Mouse (Mus musculus) neural tube, embryonic 14.5 days (tissue): ENCODE measurements at regions not wholly inside any gene's neighbourhood (a gene's known extent, or its start where the extent isn't known, plus 50 kb on each side); places are given as distances from the start of the nearest gene placed in this dataset.
A peak's percentile ranks its signal among the peaks of the same experiment; 100 is the strongest.

ENCODE experiments used
- ATAC-seq: fragments of 200-750 bp; cut with Nextera tagmentation; 2 replicates; pipeline ENCODE4 v1.8.0; 2017; ENCODE audit warnings: low read depth, mild to moderate bottlenecking, moderate TSS enrichment, moderate library complexity
- H3K27ac ChIP-seq: fragments of 300-500 bp; sonication (generic); 2 replicates; pipeline ENCODE4 v1.5.1; 2014; ENCODE audit warnings: low read depth, mild to moderate bottlenecking, control low read depth, low read length, moderate library complexity, mixed read lengths
- H3K27me3 ChIP-seq: fragments of 300-500 bp; sonication (generic); 2 replicates; pipeline ENCODE4 v1.6.1; 2014; ENCODE audit warnings: low read length; ENCODE audit not compliant: control insufficient read depth, insufficient read depth
- H3K36me3 ChIP-seq: fragments of 300-500 bp; sonication (generic); 2 replicates; pipeline ENCODE4 v1.6.1; 2014; ENCODE audit warnings: low read length, mixed read lengths; ENCODE audit not compliant: control insufficient read depth, insufficient read depth
- H3K4me1 ChIP-seq: fragments of 300-500 bp; sonication (generic); 2 replicates; pipeline ENCODE4 v1.6.1; 2014; ENCODE audit warnings: low read length; ENCODE audit not compliant: control insufficient read depth, insufficient read depth
- H3K4me2 ChIP-seq: fragments of 300-500 bp; sonication (generic); 2 replicates; pipeline ENCODE4 v1.6.1; 2014; ENCODE audit warnings: mild to moderate bottlenecking, low read depth, low read length, control low read depth
- H3K4me3 ChIP-seq: fragments of 300-500 bp; sonication (generic); 2 replicates; pipeline ENCODE4 v1.5.1; 2014; ENCODE audit warnings: low read depth, low read length, control low read depth, mixed read lengths
- H3K9ac ChIP-seq: fragments of 300-500 bp; sonication (generic); replicated peaks from 2 replicates; pipeline ENCODE4 v1.6.1; 2014; ENCODE audit warnings: low read depth, mild to moderate bottlenecking, control low read depth, low read length, mixed read lengths
- H3K9me3 ChIP-seq: fragments of 300-500 bp; sonication (generic); 2 replicates; pipeline ENCODE4 v1.6.1; 2016; ENCODE audit warnings: low read length; ENCODE audit not compliant: control insufficient read depth
- WGBS: fragments of 180-500 bp; shearing (Covaris S2); extraction: QIAGEN DNeasy Blood & Tissue Kit; methylation state at CpG from one replicate; pipeline ENCODE4 v1.1.7; 2014; 5-methylcytosine and 5-hydroxymethylcytosine counted together

GRCm38 (mm10) chr2:173419972-173420391, 102.4 kb upstream of the 1700021F07Rik start:
- peak; percentile 46; the same call in 1 of the 2 replicates for ATAC-seq
- no peak overlapping the region for H3K27ac ChIP-seq
- H3K9ac ChIP-seq = no peak overlapping the region
- H3K27me3 ChIP-seq = no peaks in the 10 kb centered on the region
- H3K4me3 ChIP-seq = no peak overlapping the region
- H3K4me2 ChIP-seq = no peak overlapping the region
- no peaks in the 10 kb centered on the region for H3K36me3 ChIP-seq
- WGBS = 45% methylated on average over 10 of the region's 10 CpGs
- H3K4me1 ChIP-seq = no peaks in the 10 kb centered on the region
- H3K9me3 ChIP-seq = no peaks in the 10 kb centered on the region

DNA sequence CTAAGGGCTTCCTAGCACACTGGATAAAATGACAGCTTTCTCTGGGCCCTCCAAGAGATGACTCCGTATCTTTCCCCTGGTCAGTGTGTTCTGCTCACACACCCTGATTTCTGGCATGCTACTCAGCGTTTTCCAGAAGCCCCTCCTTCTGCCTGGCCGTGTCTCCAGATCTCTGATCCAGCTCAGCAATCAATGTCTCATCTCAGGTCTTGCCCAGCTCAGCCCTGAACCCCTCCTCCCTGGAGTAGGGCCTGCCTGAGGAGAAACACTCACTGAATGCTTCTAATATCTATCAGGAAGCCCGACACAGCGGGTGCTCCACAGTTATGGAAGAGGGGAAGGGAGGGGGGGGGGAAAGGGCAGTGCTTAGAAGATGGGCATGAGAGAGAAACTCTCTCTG, 101.9 kb upstream of the 1700021F07Rik start:
- Histone ChIP-seq H3K36me3 (no peaks in the 10 kb centered on the region), H3K9ac (no peak overlapping the region), H3K4me1 (no peaks in the 10 kb centered on the region), H3K9me3 (no peaks in the 10 kb centered on the region), H3K4me2 (no peak overlapping the region), H3K4me3 (no peak overlapping the region), H3K27ac (no peak overlapping the region), H3K27me3 (no peaks in the 10 kb centered on the region)
- WGBS = 69% methylated on average over 5 of the region's 5 CpGs
- no peak for ATAC-seq

- Histone ChIP-seq H3K36me3 (no peaks in the 10 kb centered on the region), H3K27ac (no peak overlapping the region), H3K9ac (no peak overlapping the region), H3K9me3 (no peaks in the 10 kb centered on the region), H3K27me3 (no peaks in the 10 kb centered on the region), H3K4me1 (no peaks in the 10 kb centered on the region), H3K4me2 (no peak overlapping the region), H3K4me3 (no peak overlapping the region)
- no peak for ATAC-seq
- 88% methylated on average over 7 of the region's 7 CpGs for WGBS
These were observed 97.5 kb upstream of the 1700021F07Rik start for GRCm38 (mm10) chr2:173424875-173425274.

DNA sequence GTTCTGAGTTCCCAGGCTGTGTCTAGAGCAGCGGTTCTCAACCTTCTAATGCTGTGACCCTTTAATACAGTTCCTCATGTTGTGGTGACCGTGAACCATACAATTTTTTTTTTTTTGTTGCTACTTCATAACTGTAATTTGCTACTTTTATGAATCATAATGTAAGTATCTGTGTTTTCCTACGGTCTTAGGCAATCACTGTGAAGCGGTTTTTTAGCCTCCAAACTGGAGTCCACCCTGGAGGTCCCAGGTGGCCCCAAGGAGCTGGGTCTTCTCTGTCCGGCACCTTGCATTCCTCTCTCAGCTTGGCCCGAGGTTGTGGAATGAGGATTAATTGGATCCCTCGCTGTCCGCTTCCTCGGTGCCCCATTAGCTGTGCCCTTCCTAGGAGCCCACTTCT, 96.6 kb upstream of the 1700021F07Rik start:
- Histone ChIP-seq H3K9ac (no peak overlapping the region), H3K27ac (no peak overlapping the region), H3K36me3 (no peaks in the 10 kb centered on the region), H3K4me1 (no peaks in the 10 kb centered on the region), H3K4me3 (no peak overlapping the region), H3K27me3 (no peaks in the 10 kb centered on the region), H3K4me2 (no peak overlapping the region), H3K9me3 (no peaks in the 10 kb centered on the region)
- 89% methylated on average over 9 of the region's 9 CpGs for WGBS
- ATAC-seq = no peak

DNA sequence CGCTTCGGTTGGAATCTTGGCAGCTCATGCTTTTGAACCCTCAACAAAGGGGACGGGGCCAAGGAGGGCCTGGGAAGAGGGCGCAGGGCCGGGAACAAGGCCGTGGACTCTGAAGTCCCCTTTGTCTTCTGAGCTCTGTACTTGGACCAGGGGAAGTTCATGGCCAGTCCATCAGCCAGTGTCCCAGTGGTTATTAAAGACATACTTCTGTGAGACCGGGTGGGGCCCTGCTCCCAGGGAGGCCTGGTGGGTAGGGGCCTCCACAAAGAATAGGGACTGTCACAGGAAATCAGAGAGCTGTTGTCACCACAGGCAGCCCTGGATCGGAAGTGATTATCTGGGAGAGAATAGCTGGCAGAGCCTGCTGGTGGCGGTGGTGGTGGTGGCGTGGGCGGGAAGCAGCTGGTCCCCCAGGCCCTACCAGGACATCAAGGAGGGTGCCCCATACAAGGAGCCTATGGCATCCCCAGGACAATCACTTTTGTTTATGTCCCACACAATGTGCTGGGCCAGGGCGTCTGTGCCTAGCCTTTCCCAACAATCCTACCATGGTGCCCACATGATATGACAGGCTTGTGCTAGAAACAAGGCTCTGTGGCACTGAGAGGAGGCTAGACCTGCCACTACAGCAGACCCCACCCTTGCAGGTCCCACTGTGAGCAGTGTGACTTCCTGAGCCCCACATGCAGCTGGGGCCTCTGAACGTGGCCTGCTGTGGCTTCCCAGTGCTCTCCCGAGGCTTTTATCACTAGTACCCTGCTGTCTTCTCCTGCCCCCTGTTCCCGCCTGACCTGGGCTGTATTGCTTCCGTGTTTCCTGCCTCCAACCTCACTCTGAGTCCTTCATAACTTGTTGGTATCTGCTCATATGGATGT, 96.0 kb upstream of the 1700021F07Rik start:
- Histone ChIP-seq H3K4me1 (no peaks in the 10 kb centered on the region), H3K27me3 (no peaks in the 10 kb centered on the region), H3K9me3 (no peaks in the 10 kb centered on the region), H3K4me3 (no peak overlapping the region), H3K4me2 (no peak overlapping the region), H3K36me3 (no peaks in the 10 kb centered on the region), H3K9ac (no peak overlapping the region), H3K27ac (no peak overlapping the region)
- peak; percentile 38; the same call in 1 of the 2 replicates for ATAC-seq
- WGBS = 60% methylated on average over 16 of the region's 16 CpGs

GRCm38 (mm10) chr2:173427888-173428450, 94.4 kb upstream of the 1700021F07Rik start:
- no peaks in the 10 kb centered on the region for H3K27me3 ChIP-seq
- WGBS = 72% methylated on average over 10 of the region's 10 CpGs

GRCm38 (mm10) chr2:173431841-173432240, 90.5 kb upstream of the 1700021F07Rik start:
- H3K36me3 ChIP-seq = no peaks in the 10 kb centered on the region
- 72% methylated on average over 5 of the region's 5 CpGs for WGBS
- H3K4me2 ChIP-seq = no peak overlapping the region
- no peaks in the 10 kb centered on the region for H3K27me3 ChIP-seq
- no peaks in the 10 kb centered on the region for H3K9me3 ChIP-seq
- H3K4me1 ChIP-seq = no peaks in the 10 kb centered on the region
- no peak overlapping the region for H3K4me3 ChIP-seq
- no peak overlapping the region for H3K9ac ChIP-seq
- no peak overlapping the region for H3K27ac ChIP-seq
- no peak for ATAC-seq

More at GRCm38 (mm10) chr2:173427888-173428450, 94.4 kb upstream of the 1700021F07Rik start:
- H3K4me1 ChIP-seq = no peaks in the 10 kb centered on the region
- no peaks in the 10 kb centered on the region for H3K36me3 ChIP-seq
- ATAC-seq = 0 out of 2 replicates have a peak, but pooled peaks have one; percentile 21
- H3K27ac ChIP-seq = no peak overlapping the region
- no peaks in the 10 kb centered on the region for H3K9me3 ChIP-seq
- H3K4me3 ChIP-seq = no peak overlapping the region
- H3K4me2 ChIP-seq = no peak overlapping the region
- H3K9ac ChIP-seq = no peak overlapping the region

DNA sequence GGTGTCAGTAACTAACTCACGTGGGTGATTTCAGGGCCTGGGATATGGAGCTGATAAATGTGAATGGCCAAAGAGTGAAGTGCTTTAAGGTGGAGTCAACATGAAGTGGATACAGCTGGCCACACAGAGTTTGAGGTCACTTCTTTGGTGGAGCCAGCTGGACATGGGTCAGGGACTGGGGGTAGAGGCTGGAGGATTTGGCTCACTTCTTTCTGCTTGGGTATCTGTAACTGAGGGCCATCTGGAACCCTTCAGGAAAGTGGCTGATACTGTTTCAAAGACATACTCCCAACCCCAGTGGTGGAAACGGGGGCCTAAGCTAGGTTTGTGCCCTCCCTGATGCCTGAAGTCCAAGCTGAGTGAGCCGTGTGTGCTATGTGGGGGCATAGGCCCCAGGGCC, 90.1 kb upstream of the 1700021F07Rik start:
- H3K4me2 ChIP-seq = no peak overlapping the region
- no peak for ATAC-seq
- WGBS = 76% methylated on average over 3 of the region's 3 CpGs
- H3K36me3 ChIP-seq = no peaks in the 10 kb centered on the region
- H3K4me1 ChIP-seq = no peaks in the 10 kb centered on the region
- H3K27me3 ChIP-seq = no peaks in the 10 kb centered on the region
- no peak overlapping the region for H3K4me3 ChIP-seq
- no peak overlapping the region for H3K27ac ChIP-seq
- no peak overlapping the region for H3K9ac ChIP-seq
- H3K9me3 ChIP-seq = no peaks in the 10 kb centered on the region

- Histone ChIP-seq H3K27me3 (no peaks in the 10 kb centered on the region), H3K9ac (no peak overlapping the region), H3K4me3 (no peak overlapping the region), H3K27ac (no peak overlapping the region), H3K4me1 (no peaks in the 10 kb centered on the region), H3K9me3 (no peaks in the 10 kb centered on the region), H3K36me3 (no peaks in the 10 kb centered on the region), H3K4me2 (no peak overlapping the region)
- no peak for ATAC-seq
- WGBS = 83% methylated on average over 9 of the region's 9 CpGs
These were observed 89.3 kb upstream of the 1700021F07Rik start for GRCm38 (mm10) chr2:173432886-173433624.
